Mouse (Mus musculus): Measurements from ENCODE around the gene Olfr818.
"Not testable (repeated sequence)": the region's sequence is repeated elsewhere in the genome, so short reads cannot be mapped to it uniquely, and the experiment has no call there.

The Olfr818 gene

DNA sequence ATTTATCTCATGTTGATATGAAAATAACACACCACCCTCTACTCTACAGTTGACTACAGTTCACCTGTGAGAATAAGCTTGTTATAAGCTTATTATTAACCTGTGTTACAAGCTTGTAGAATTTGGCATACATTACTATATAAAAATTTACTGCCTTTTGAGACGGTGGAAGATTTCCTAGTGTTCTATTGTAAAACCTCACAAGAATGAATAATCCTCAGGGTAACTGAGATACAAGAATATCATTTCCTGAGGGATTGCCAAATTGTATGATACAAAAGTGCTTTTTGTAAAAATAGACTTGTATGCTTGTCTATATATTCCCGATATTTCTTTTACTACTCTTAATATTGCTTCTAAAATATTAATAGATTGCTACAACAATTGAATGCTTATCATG, at the start of gene Olfr818:
Gene Olfr818 (minus strand): TSS at position 101 of the 400 bp plus-strand sequence.
- DNase-seq (ENCODE audit: extremely low spot score, low spot score): no peak

GRCm38 (mm10) chr10:129984962-129985361, 36.1 kb upstream of the Olfr818 start, which contains the start of gene Gm10310:
Gene Gm10310 (minus strand): TSS chr10:129985062.
- DNase-seq (ENCODE audit: extremely low spot score, low spot score): not testable (repeated sequence)

GRCm38 (mm10) chr10:129981867-129982266, 33.0 kb upstream of the Olfr818 start:
- DNase-seq (ENCODE audit: extremely low spot score, low spot score): not testable (repeated sequence)

DNA sequence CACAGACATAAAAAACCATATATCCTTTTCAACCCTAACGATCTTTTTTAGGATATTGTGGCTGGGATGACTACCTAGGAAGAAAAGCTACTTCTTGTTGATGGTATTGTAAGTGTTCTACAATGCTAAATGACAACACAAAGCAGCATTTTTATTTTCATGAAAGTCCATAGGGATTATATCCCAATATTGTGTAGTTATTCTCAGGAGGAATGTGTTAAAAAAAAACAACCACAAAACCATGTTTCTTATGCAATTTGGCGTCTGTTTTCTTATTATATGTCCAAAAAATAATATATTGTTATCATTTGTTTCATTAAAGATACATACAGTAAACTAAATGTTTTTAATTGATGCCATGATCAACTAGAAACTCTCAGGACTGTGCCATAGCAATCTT, 27.1 kb upstream of the Olfr818 start, which contains the start of gene Olfr247:
Gene Olfr247 (minus strand): TSS at position 101 of the 400 bp plus-strand sequence.
- not testable (repeated sequence) for DNase-seq (ENCODE audit: extremely low spot score, low spot score)

DNA sequence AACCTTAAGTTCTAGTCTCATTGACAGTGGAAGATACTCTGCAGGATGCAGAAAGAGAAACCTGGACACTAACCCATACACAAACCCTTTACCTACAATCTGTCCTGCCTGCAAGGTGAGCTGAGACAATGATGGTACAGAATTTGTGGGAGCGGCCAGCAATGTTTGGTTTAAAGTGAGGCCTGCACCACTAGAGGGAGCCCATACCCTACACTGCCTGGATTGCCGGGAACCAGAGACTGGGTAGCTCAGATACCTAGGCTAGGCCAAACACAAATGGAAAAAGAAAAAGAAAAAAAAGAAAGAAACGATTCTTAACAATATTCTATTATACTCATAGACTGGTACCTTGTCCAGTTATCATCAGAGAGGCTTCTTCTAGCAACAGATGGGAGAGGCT, 24.1 kb upstream of the Olfr818 start:
- not testable (repeated sequence) for DNase-seq (ENCODE audit: extremely low spot score, low spot score)

- DNase-seq (ENCODE audit: extremely low spot score, low spot score): not testable (repeated sequence)
Measured at GRCm38 (mm10) chr10:129967166-129967565, 18.3 kb upstream of the Olfr818 start, which contains the start of gene Olfr819. Gene Olfr819 (minus strand): TSS chr10:129967266.

- not testable (repeated sequence) for DNase-seq (ENCODE audit: extremely low spot score, low spot score)
Measured at GRCm38 (mm10) chr10:129966232-129966631, 17.3 kb upstream of the Olfr818 start.

DNA sequence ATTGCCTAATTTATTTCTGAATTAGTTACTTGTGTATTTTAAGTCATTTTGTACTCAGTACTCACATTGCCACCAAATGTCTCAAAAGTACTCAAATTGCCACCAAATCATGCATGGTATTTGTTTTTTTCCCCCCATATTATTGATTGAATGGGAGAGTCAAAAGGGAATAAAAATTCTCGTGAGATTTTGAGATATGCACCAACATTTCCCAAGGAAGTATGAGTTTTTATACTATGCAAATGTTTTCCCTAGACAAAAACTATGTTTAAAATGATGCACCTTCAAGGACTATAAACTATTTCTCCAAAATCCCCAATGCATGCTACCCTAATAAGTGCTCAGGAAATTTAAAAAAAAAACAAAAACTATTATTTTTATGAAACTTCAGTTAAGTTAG, 33.4 kb downstream of the Olfr818 start, which contains the start of gene Olfr816:
Gene Olfr816 (minus strand): TSS at position 101 of the 400 bp plus-strand sequence.
- no peak for DNase-seq (ENCODE audit: extremely low spot score, low spot score)

DNA sequence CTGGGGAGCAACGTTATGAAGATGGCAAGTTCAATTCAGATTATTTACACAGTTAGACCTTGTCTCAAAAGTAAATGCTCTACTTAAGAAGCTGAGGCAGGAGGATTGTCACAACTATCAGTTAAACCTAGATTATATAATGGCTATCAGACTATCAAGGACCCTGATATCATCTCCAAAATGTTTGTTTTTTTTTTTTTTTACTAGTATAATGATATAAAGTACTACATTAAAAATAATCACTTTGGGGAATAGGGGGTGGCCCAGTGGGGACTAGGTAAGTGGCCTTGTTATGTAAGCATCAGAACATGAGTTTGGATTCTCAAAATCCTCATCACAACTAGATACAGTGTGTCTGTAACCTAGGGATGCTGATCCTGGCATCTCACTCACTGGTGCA, 43.1 kb downstream of the Olfr818 start, which contains the start of gene Olfr815:
Gene Olfr815 (minus strand): TSS at position 101 of the 400 bp plus-strand sequence.
- DNase-seq (ENCODE audit: extremely low spot score, low spot score): not testable (repeated sequence)
